Mouse (Mus musculus) thymus, adult 2 months (tissue): ENCODE measurements around the gene Cds2. TPM values are rescaled to one million over a fixed set of nuclear protein-coding genes. Genes with fewer than 3 reads are reported as not detected.

Experiments used
- DNase-seq: peaks from one replicate; pipeline ENCODE4 v3.0.0; 2021
- H3K27ac ChIP-seq: fragments of 200-500 bp; 2 replicates; pipeline ENCODE4 v1.5.1; 2012; ENCODE audit warnings: low read length, control low read depth; ENCODE audit not compliant: control insufficient read depth, insufficient read depth
- H3K27me3 ChIP-seq: fragments of 200-500 bp; 2 replicates; pipeline ENCODE4 v1.6.1; 2012; ENCODE audit warnings: mild to moderate bottlenecking, low read length, moderate library complexity, mixed read lengths; ENCODE audit not compliant: control insufficient read depth, insufficient read depth
- H3K36me3 ChIP-seq: fragments of 200-500 bp; 2 replicates; pipeline ENCODE4 v1.6.1; 2012; ENCODE audit warnings: mild to moderate bottlenecking, low read length, moderate library complexity; ENCODE audit not compliant: control insufficient read depth, insufficient read depth
- H3K4me1 ChIP-seq: fragments of 200-500 bp; replicated peaks from 2 replicates; pipeline ENCODE4 v1.6.1; 2012; ENCODE audit warnings: low read length; ENCODE audit not compliant: control insufficient read depth, insufficient read depth
- H3K4me3 ChIP-seq: fragments of 200-500 bp; 2 replicates; pipeline ENCODE4 v1.5.1; 2012; ENCODE audit warnings: mild to moderate bottlenecking, low read length, control low read depth, moderate library complexity; ENCODE audit not compliant: control insufficient read depth, insufficient read depth
- CTCF ChIP-seq: fragments of 200-500 bp; IDR thresholded peaks from 2 replicates; pipeline ENCODE4 v1.5.1; 2012; ENCODE audit warnings: mild to moderate bottlenecking, control low read depth, low read length, moderate library complexity, borderline replicate concordance; ENCODE audit not compliant: control insufficient read depth, poor library complexity, insufficient read depth; ENCODE audit errors: extremely low read depth
- POLR2A ChIP-seq: fragments of 200-500 bp; IDR thresholded peaks from 2 replicates; pipeline ENCODE4 v1.6.1; 2012; ENCODE audit warnings: mild to moderate bottlenecking, low read length, control low read depth, moderate library complexity; ENCODE audit not compliant: control insufficient read depth, poor library complexity, insufficient read depth; ENCODE audit errors: extremely low read depth
- WGBS: fragments of 180-500 bp; shearing (Covaris S2); methylation state at CpG from one replicate; pipeline ENCODE4 v1.1.7; 2018; 5-methylcytosine and 5-hydroxymethylcytosine counted together
- polyA plus RNA-seq: library from polyadenylated mRNA; depleted of rRNA; stranded (reverse); fragments of >200 nt; gene quantifications from 2 replicates; pipeline ENCODE4 v1.2.3, GENCODE M21; 2012

Cds2 gene
- polyA plus RNA-seq, 1 experiment, result 74.7 TPM

- no peak for DNase-seq
- peaks cover 7% of the 10 kb centered on the region; the same call in 1 of the 2 replicates for H3K4me1 ChIP-seq
- H3K4me3 ChIP-seq, result no peak overlapping the region
- TF ChIP-seq POLR2A, result no peak
- TF ChIP-seq CTCF, result no peak
- H3K36me3 ChIP-seq, result no peaks in the 10 kb centered on the region
- no peaks in the 10 kb centered on the region for H3K27me3 ChIP-seq
- H3K27ac ChIP-seq, result no peak overlapping the region
- 62% methylated on average over 6 of the region's 6 CpGs for WGBS
These were observed 9.9 kb downstream of the Cds2 start for GRCm38 (mm10) chr2:132272694-132273389.

GRCm38 (mm10) chr2:132275527-132275926, 12.6 kb downstream of the Cds2 start:
- Histone ChIP-seq H3K27ac (no peak overlapping the region), H3K27me3 (no peaks in the 10 kb centered on the region), H3K36me3 (no peaks in the 10 kb centered on the region), H3K4me3 (no peak overlapping the region), H3K4me1 (peaks cover 15% of the 10 kb centered on the region)
- TF ChIP-seq POLR2A (no peak), CTCF (no peak)
- DNase-seq, result no peak
- WGBS, result 89% methylated on average over 4 of the region's 4 CpGs

DNA sequence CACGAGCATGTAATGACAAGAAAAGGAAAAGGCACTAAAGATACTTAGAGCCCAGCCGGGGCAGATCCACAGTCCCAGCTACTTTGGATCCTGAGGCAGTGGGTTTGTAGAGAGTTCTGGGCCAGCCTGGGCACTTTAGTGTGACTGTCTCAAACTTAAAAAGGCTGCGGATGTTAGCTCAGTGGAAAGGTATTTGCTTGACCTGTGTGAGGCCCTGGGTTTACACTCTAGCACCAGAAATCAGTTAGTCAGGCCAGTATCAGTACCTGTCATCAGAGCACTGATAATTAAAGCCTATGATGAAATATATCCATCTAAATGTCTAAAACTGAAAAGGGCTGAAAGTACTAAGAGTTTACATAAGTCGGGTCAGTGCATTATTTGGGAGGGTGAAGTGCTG, 13.3 kb downstream of the Cds2 start:
- Histone ChIP-seq H3K4me1 (peaks cover 16% of the 10 kb centered on the region), H3K36me3 (no peaks in the 10 kb centered on the region), H3K27ac (no peak overlapping the region), H3K27me3 (no peaks in the 10 kb centered on the region), H3K4me3 (no peak overlapping the region)
- TF ChIP-seq POLR2A (no peak), CTCF (no peak)
- DNase-seq, result no peak
- WGBS, result 64% methylated on average over 4 of the region's 4 CpGs

DNA sequence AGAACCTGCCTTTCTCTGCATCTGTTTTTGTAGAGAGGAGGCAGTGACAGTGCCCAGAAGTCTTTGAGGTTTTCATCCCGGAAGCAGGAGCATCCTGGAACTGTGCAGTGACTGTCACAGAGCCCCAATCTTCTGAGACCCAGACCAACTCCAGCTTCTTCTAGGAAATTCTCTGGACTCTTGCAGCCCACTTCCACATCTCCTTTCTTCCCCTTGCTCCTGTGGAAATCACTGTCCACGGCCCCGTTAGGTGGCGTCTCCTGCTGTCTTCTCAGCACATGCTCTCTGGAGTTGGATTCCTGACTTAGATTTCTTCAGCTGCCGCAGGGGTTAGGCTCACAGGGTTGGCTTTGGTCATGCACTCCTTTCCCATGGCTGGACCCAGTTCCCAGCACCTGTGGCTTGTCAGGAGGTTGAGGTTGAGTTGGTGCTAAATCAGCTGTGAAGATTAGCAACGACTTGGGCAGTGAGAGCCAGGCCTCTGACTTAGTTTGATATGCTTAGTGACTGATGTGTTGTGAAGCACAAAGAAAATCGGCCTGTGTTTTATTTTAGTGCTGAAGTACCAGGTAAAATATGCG, 15.4 kb downstream of the Cds2 start:
- Histone ChIP-seq H3K27me3 (no peaks in the 10 kb centered on the region), H3K27ac (no peak overlapping the region), H3K4me3 (no peak overlapping the region), H3K4me1 (peaks cover 25% of the 10 kb centered on the region), H3K36me3 (no peaks in the 10 kb centered on the region)
- DNase-seq, result no peak
- no peak for TF ChIP-seq CTCF
- no peak for TF ChIP-seq POLR2A
- 85% methylated on average over 8 of the region's 8 CpGs for WGBS

DNA sequence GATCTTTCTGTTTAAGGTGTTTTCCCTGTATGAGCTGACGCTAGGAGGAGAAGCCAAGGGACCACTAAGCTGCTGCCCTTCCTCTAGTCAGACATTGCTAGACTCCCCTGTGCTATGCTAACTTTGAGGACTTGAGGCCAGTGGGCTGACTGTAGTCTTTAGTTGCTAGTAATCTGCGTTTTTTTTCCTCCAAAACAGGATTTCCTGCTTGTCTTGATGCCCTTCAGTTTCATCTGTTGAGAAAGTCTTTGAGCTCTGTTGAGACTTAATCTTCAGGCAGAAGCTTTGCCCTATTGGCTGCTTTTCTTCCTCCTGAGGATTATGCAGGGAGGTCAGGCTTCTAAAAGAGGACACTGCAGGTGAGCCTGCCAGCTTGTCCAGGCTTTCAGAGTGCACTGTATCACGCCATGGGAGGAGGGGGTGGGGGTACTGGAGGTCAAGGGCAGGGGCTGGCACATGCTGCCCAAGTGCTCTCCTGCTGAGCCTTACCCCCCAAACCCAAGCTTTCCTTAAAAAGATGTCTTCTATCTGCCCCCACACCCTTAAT, 16.5 kb downstream of the Cds2 start:
- no peak overlapping the region for H3K4me3 ChIP-seq
- peaks cover 34% of the 10 kb centered on the region for H3K4me1 ChIP-seq
- WGBS, result 50% methylated on average over 3 of the region's 3 CpGs
- no peaks in the 10 kb centered on the region for H3K27me3 ChIP-seq
- no peak for TF ChIP-seq POLR2A
- no peak for TF ChIP-seq CTCF
- no peak for DNase-seq
- H3K36me3 ChIP-seq, result no peaks in the 10 kb centered on the region
- no peak overlapping the region for H3K27ac ChIP-seq

DNA sequence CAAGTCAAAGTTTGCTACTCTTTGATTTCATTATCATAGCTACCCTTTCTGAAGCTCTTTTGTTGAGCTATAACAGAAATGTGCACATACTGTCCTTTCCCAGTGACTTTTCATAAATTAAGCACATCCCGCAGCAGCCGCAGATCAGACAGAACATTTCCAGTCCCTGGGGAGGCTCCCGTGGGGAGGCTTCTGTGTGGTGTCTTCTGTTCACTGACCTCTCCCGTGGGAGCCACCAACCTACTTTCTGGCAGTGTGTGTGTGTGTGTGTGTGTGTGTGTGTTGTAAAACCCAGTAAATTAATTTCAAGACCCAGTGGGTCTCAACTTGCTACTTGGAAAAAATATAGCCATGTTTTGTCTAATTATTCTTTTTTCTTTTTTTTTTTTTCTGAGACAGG, 17.0 kb downstream of the Cds2 start:
- TF ChIP-seq POLR2A (no peak), CTCF (no peak)
- Histone ChIP-seq H3K4me1 (peaks cover 39% of the 10 kb centered on the region), H3K27ac (no peak overlapping the region), H3K4me3 (no peak overlapping the region), H3K27me3 (no peaks in the 10 kb centered on the region), H3K36me3 (no peaks in the 10 kb centered on the region)
- 89% methylated on average over 4 of the region's 4 CpGs for WGBS
- DNase-seq, result no peak
